Mouse (Mus musculus) liver, adult 2 months (tissue): ENCODE results near the gene Sdhaf1. TPM values are rescaled to one million over a fixed set of nuclear protein-coding genes. Genes with fewer than 3 reads are reported as not detected.
A peak's percentile ranks its signal among the peaks of the same experiment; 100 is the strongest.

Experiments
- DNase-seq: peaks from one replicate; pipeline ENCODE4 v3.0.0-alpha.2; 2011; ENCODE audit warnings: low read depth, low spot score; ENCODE audit errors: extremely low read depth
- H3K27ac ChIP-seq: fragments of 200-500 bp; replicated peaks from 2 replicates; pipeline ENCODE4 v1.5.1; 2012; ENCODE audit warnings: low read depth, mild to moderate bottlenecking, control low read depth, inconsistent platforms, low read length; ENCODE audit not compliant: insufficient read depth
- H3K27me3 ChIP-seq: fragments of 200-500 bp; 2 replicates; pipeline ENCODE4 v1.6.1; 2012; ENCODE audit warnings: mild to moderate bottlenecking, moderate library complexity, low read length, inconsistent platforms; ENCODE audit not compliant: control insufficient read depth, insufficient read depth
- H3K36me3 ChIP-seq: fragments of 200-500 bp; 2 replicates; pipeline ENCODE4 v1.6.1; 2012; ENCODE audit warnings: low read length, inconsistent platforms; ENCODE audit not compliant: control insufficient read depth, insufficient read depth
- H3K4me1 ChIP-seq: fragments of 200-500 bp; 2 replicates; pipeline ENCODE4 v1.6.1; 2011; ENCODE audit warnings: low read length; ENCODE audit not compliant: control insufficient read depth, insufficient read depth
- H3K4me3 ChIP-seq: fragments of 200-500 bp; 2 replicates; pipeline ENCODE4 v1.5.1; 2011; ENCODE audit warnings: low read depth, mild to moderate bottlenecking, control low read depth, low read length, moderate library complexity; ENCODE audit not compliant: insufficient read depth
- H3K79me2 ChIP-seq: fragments of 200-500 bp; 2 replicates; pipeline ENCODE4 v1.6.1; 2012; ENCODE audit warnings: inconsistent platforms, mild to moderate bottlenecking, low read length, moderate library complexity; ENCODE audit not compliant: control insufficient read depth, insufficient read depth
- H3K9ac ChIP-seq: fragments of 200-500 bp; 2 replicates; pipeline ENCODE4 v1.6.1; 2012; ENCODE audit warnings: low read depth, mild to moderate bottlenecking, control low read depth, inconsistent platforms, low read length
- CTCF ChIP-seq: fragments of 200-500 bp; IDR thresholded peaks from 2 replicates; pipeline ENCODE4 v1.5.1; 2011; ENCODE audit warnings: low read depth, low read length, control low read depth
- POLR2A ChIP-seq: fragments of 200-500 bp; IDR thresholded peaks from 2 replicates; pipeline ENCODE4 v1.6.1; 2011; ENCODE audit warnings: low read length, control low read depth; ENCODE audit not compliant: insufficient read depth; ENCODE audit errors: extremely low read depth
- WGBS: fragments of 180-500 bp; shearing (Covaris S2); methylation state at CpG from one replicate; pipeline ENCODE4 v1.1.7; 2018; 5-methylcytosine and 5-hydroxymethylcytosine counted together
- polyA plus RNA-seq: library from polyadenylated mRNA; depleted of rRNA; stranded (reverse); fragments of >200 nt; gene quantifications from 2 replicates; pipeline ENCODE4 v1.2.3, GENCODE M21; 2012; rRNA removed
- total RNA-seq: library from RNA; depleted of rRNA; stranded (reverse); fragments of >200 nt; gene quantifications from 2 replicates; pipeline ENCODE4 v1.2.3, GENCODE M21; 2014; rRNA removed

Sdhaf1 gene
- total and polyA plus RNA-seq, 2 experiments = 4.0 to 15.8 TPM

GRCm38 (mm10) chr7:30280670-30281138 lies 43.0 kb downstream of the Sdhaf1 start:
- no peak for TF ChIP-seq CTCF
- TF ChIP-seq POLR2A = no peak
- peak overlapping the region; percentile 89 for H3K27ac ChIP-seq
- H3K27me3 ChIP-seq = no peaks in the 10 kb centered on the region
- H3K36me3 ChIP-seq = no peaks in the 10 kb centered on the region
- H3K79me2 ChIP-seq = no peaks in the 10 kb centered on the region
- WGBS = under 1% methylated on average over 20 of the region's 20 CpGs
- peak; percentile 71 for DNase-seq
- H3K4me3 ChIP-seq = peak overlapping the region; percentile 39
- H3K9ac ChIP-seq = peak overlapping the region; percentile 32
- no peaks in the 10 kb centered on the region for H3K4me1 ChIP-seq

- H3K79me2 ChIP-seq = no peaks in the 10 kb centered on the region
- H3K4me1 ChIP-seq = no peaks in the 10 kb centered on the region
- no peak for TF ChIP-seq CTCF
- TF ChIP-seq POLR2A = no peak
- H3K9ac ChIP-seq = peak within 1 kb of the TSS; percentile 41
- peak within 1 kb of the TSS; percentile 63 for H3K4me3 ChIP-seq
- H3K27ac ChIP-seq = peak within 1 kb of the TSS; percentile 89
- under 1% methylated on average over 49 of the region's 49 CpGs for WGBS
- no peaks in the 10 kb centered on the region for H3K27me3 ChIP-seq
- DNase-seq = peak; percentile 83
- H3K36me3 ChIP-seq = no peaks in the 10 kb centered on the region
Observed at GRCm38 (mm10) chr7:30279951-30280669, 43.6 kb downstream of the Sdhaf1 start, which contains the start of the genes Thap8 and Wdr62. Thap8 (plus strand) TSS chr7:30280094. Wdr62 (minus strand) TSS chr7:30280419.

GRCm38 (mm10) chr7:30279536-30279935 lies 44.2 kb downstream of the Sdhaf1 start:
- no peaks in the 10 kb centered on the region for H3K27me3 ChIP-seq
- TF ChIP-seq CTCF (no peak), POLR2A (no peak)
- no peaks in the 10 kb centered on the region for H3K4me1 ChIP-seq
- H3K36me3 ChIP-seq = no peaks in the 10 kb centered on the region
- under 1% methylated on average over 6 of the region's 6 CpGs for WGBS
- H3K4me3 ChIP-seq = peak overlapping the region; percentile 63; the same call in 1 of the 2 replicates
- no peak for DNase-seq
- no peaks in the 10 kb centered on the region for H3K79me2 ChIP-seq
- no peak overlapping the region for H3K9ac ChIP-seq
- H3K27ac ChIP-seq = no peak overlapping the region

GRCm38 (mm10) chr7:30278911-30279310 lies 44.8 kb downstream of the Sdhaf1 start:
- TF ChIP-seq CTCF (no peak), POLR2A (no peak)
- Histone ChIP-seq H3K27ac (no peak overlapping the region), H3K36me3 (no peaks in the 10 kb centered on the region), H3K4me1 (no peaks in the 10 kb centered on the region), H3K9ac (no peak overlapping the region), H3K4me3 (no peak overlapping the region), H3K79me2 (no peaks in the 10 kb centered on the region), H3K27me3 (no peaks in the 10 kb centered on the region)
- 6% methylated on average over 2 of the region's 2 CpGs for WGBS
- DNase-seq = peak; percentile 78

GRCm38 (mm10) chr7:30274383-30274782 lies 49.3 kb downstream of the Sdhaf1 start:
- WGBS = 80% methylated on average over 6 of the region's 6 CpGs
- Histone ChIP-seq H3K4me1 (no peaks in the 10 kb centered on the region), H3K27me3 (no peaks in the 10 kb centered on the region), H3K79me2 (no peaks in the 10 kb centered on the region), H3K27ac (no peak overlapping the region), H3K9ac (no peak overlapping the region), H3K36me3 (peaks cover 2% of the 10 kb centered on the region; the same call in 1 of the 2 replicates), H3K4me3 (no peak overlapping the region)
- DNase-seq = no peak
- no peak for TF ChIP-seq CTCF
- TF ChIP-seq POLR2A = no peak

Other genes with a start within 250 kb of the Sdhaf1 start
Only the 30 nearest of the 32 such genes appear.
- 0.13 TPM in 1 of 2 replicates, not detected in the other for gene Gm26920, start 233.5 kb downstream of the Sdhaf1 start, total RNA-seq
- gene Gm26920, start 233.5 kb downstream of the Sdhaf1 start, polyA plus RNA-seq = not detected in 2 replicates
- 0.37 and 0.67 TPM in 2 replicates for gene Zfp566, start 233.4 kb downstream of the Sdhaf1 start, total RNA-seq
- 0.56 and 1.9 TPM in 2 replicates for gene Zfp566, start 233.4 kb downstream of the Sdhaf1 start, polyA plus RNA-seq
- 19.0 and 19.6 TPM in 2 replicates for gene Zfp260, start 229.1 kb downstream of the Sdhaf1 start, total RNA-seq
- gene Zfp260, start 229.1 kb downstream of the Sdhaf1 start, polyA plus RNA-seq = 8.3 and 11.1 TPM in 2 replicates
- 0.54 and 0.74 TPM in 2 replicates for gene Zfp382, start 202.0 kb downstream of the Sdhaf1 start, total RNA-seq
- gene Zfp382, start 202.0 kb downstream of the Sdhaf1 start, polyA plus RNA-seq = 0.07 TPM in 1 of 2 replicates, not detected in the other
- gene Zfp146, start 154.1 kb downstream of the Sdhaf1 start, total RNA-seq = 16.3 and 20.8 TPM in 2 replicates
- 5.1 and 6.9 TPM in 2 replicates for gene Zfp146, start 154.1 kb downstream of the Sdhaf1 start, polyA plus RNA-seq
- gene Cox7a1, start 139.8 kb downstream of the Sdhaf1 start, total RNA-seq = 6.1 and 9.7 TPM in 2 replicates
- 2.0 and 2.8 TPM in 2 replicates for gene Cox7a1, start 139.8 kb downstream of the Sdhaf1 start, polyA plus RNA-seq
- gene Capns1, start 125.1 kb downstream of the Sdhaf1 start, total RNA-seq = 65.5 and 73.6 TPM in 2 replicates
- gene Capns1, start 125.1 kb downstream of the Sdhaf1 start, polyA plus RNA-seq = 235 and 253 TPM in 2 replicates
- gene Polr2i, start 91.9 kb downstream of the Sdhaf1 start, total RNA-seq = 57.1 and 68.6 TPM in 2 replicates
- gene Polr2i, start 91.9 kb downstream of the Sdhaf1 start, polyA plus RNA-seq = 99.9 and 109 TPM in 2 replicates
- gene Tbcb, start 91.6 kb downstream of the Sdhaf1 start, total RNA-seq = 32.3 and 32.5 TPM in 2 replicates
- gene Tbcb, start 91.6 kb downstream of the Sdhaf1 start, polyA plus RNA-seq = 21.5 and 22.1 TPM in 2 replicates
- not detected in 2 replicates for gene Ovol3, start 88.2 kb downstream of the Sdhaf1 start, total RNA-seq
- 0.94 and 1.0 TPM in 2 replicates for gene Ovol3, start 88.2 kb downstream of the Sdhaf1 start, polyA plus RNA-seq
- gene Thap8, start 43.8 kb downstream of the Sdhaf1 start, total RNA-seq = not detected in 2 replicates
- not detected in 2 replicates for gene Thap8, start 43.8 kb downstream of the Sdhaf1 start, polyA plus RNA-seq
- gene Wdr62, start 43.5 kb downstream of the Sdhaf1 start, total RNA-seq = 0.55 and 0.81 TPM in 2 replicates
- gene Wdr62, start 43.5 kb downstream of the Sdhaf1 start, polyA plus RNA-seq = 4.8 and 5.9 TPM in 2 replicates
- gene Clip3, start 32.2 kb downstream of the Sdhaf1 start, total RNA-seq = 0.18 and 0.54 TPM in 2 replicates
- gene Clip3, start 32.2 kb downstream of the Sdhaf1 start, polyA plus RNA-seq = 0.24 and 0.80 TPM in 2 replicates
- gene Alkbh6, start 15.2 kb downstream of the Sdhaf1 start, total RNA-seq = 15.0 and 16.8 TPM in 2 replicates
- gene Alkbh6, start 15.2 kb downstream of the Sdhaf1 start, polyA plus RNA-seq = 38.7 and 51.4 TPM in 2 replicates
- gene Syne4, start 9.1 kb downstream of the Sdhaf1 start, total RNA-seq = 1.7 and 3.5 TPM in 2 replicates
- gene Syne4, start 9.1 kb downstream of the Sdhaf1 start, polyA plus RNA-seq = 2.2 and 4.9 TPM in 2 replicates
- 0.18 and 0.34 TPM in 2 replicates for gene E130208F15Rik, start 2.2 kb downstream of the Sdhaf1 start, total RNA-seq
- gene E130208F15Rik, start 2.2 kb downstream of the Sdhaf1 start, polyA plus RNA-seq = 0.06 and 0.39 TPM in 2 replicates
- 0.74 and 1.7 TPM in 2 replicates for gene Lrfn3, start 38.9 kb upstream of the Sdhaf1 start, total RNA-seq
- 12.9 and 22.2 TPM in 2 replicates for gene Lrfn3, start 38.9 kb upstream of the Sdhaf1 start, polyA plus RNA-seq
- gene Tyrobp, start 89.9 kb upstream of the Sdhaf1 start, total RNA-seq = 46.1 and 57.6 TPM in 2 replicates
- 48.1 and 86.4 TPM in 2 replicates for gene Tyrobp, start 89.9 kb upstream of the Sdhaf1 start, polyA plus RNA-seq
- gene Hcst, start 96.0 kb upstream of the Sdhaf1 start, total RNA-seq = 1.9 and 2.1 TPM in 2 replicates
- gene Hcst, start 96.0 kb upstream of the Sdhaf1 start, polyA plus RNA-seq = 3.3 and 5.0 TPM in 2 replicates
- gene Nfkbid, start 97.8 kb upstream of the Sdhaf1 start, total RNA-seq = 0.55 and 1.0 TPM in 2 replicates
- 0.52 and 0.92 TPM in 2 replicates for gene Nfkbid, start 97.8 kb upstream of the Sdhaf1 start, polyA plus RNA-seq
- gene Aplp1, start 121.6 kb upstream of the Sdhaf1 start, total RNA-seq = 0.18 and 0.74 TPM in 2 replicates
- 0.65 and 0.70 TPM in 2 replicates for gene Aplp1, start 121.6 kb upstream of the Sdhaf1 start, polyA plus RNA-seq
- gene Kirrel2, start 133.8 kb upstream of the Sdhaf1 start, total RNA-seq = not detected in 2 replicates
- gene Kirrel2, start 133.8 kb upstream of the Sdhaf1 start, polyA plus RNA-seq = not detected in 2 replicates
- gene Nphs1, start 134.4 kb upstream of the Sdhaf1 start, total RNA-seq = under 0.01 TPM in 1 of 2 replicates, not detected in the other
- gene Nphs1, start 134.4 kb upstream of the Sdhaf1 start, polyA plus RNA-seq = not detected in 2 replicates
- gene Prodh2, start 169.7 kb upstream of the Sdhaf1 start, total RNA-seq = 220 and 232 TPM in 2 replicates
- 416 and 432 TPM in 2 replicates for gene Prodh2, start 169.7 kb upstream of the Sdhaf1 start, polyA plus RNA-seq
- 0.07 and 0.37 TPM in 2 replicates for gene Arhgap33, start 211.2 kb upstream of the Sdhaf1 start, total RNA-seq
- gene Arhgap33, start 211.2 kb upstream of the Sdhaf1 start, polyA plus RNA-seq = 0.72 and 1.2 TPM in 2 replicates
- gene Hspb6, start 228.3 kb upstream of the Sdhaf1 start, total RNA-seq = 2.2 and 2.5 TPM in 2 replicates
- gene Hspb6, start 228.3 kb upstream of the Sdhaf1 start, polyA plus RNA-seq = 22.5 and 29.2 TPM in 2 replicates
- gene Proser3, start 228.4 kb upstream of the Sdhaf1 start, total RNA-seq = 1.6 and 2.3 TPM in 2 replicates
- gene Proser3, start 228.4 kb upstream of the Sdhaf1 start, polyA plus RNA-seq = 3.2 and 4.5 TPM in 2 replicates
- 2.7 and 4.0 TPM in 2 replicates for gene Lin37, start 235.9 kb upstream of the Sdhaf1 start, total RNA-seq
- 18.8 and 22.4 TPM in 2 replicates for gene Lin37, start 235.9 kb upstream of the Sdhaf1 start, polyA plus RNA-seq
- 12.4 and 16.2 TPM in 2 replicates for gene U2af1l4, start 239.4 kb upstream of the Sdhaf1 start, total RNA-seq
- 31.3 and 34.6 TPM in 2 replicates for gene U2af1l4, start 239.4 kb upstream of the Sdhaf1 start, polyA plus RNA-seq
- gene Gm49396, start 239.4 kb upstream of the Sdhaf1 start, total RNA-seq = 1.9 and 2.8 TPM in 2 replicates
- gene Gm49396, start 239.4 kb upstream of the Sdhaf1 start, polyA plus RNA-seq = 0.70 and 0.91 TPM in 2 replicates